Mouse (Mus musculus) mesoderm, embryonic 11.5 days (tissue): ENCODE results near the gene Bmper.

Source experiments
- DNase-seq: peaks from one replicate; pipeline ENCODE4 v3.0.0-alpha.2; 2012; ENCODE audit warnings: low read depth, low spot score

Gene Bmper

DNA sequence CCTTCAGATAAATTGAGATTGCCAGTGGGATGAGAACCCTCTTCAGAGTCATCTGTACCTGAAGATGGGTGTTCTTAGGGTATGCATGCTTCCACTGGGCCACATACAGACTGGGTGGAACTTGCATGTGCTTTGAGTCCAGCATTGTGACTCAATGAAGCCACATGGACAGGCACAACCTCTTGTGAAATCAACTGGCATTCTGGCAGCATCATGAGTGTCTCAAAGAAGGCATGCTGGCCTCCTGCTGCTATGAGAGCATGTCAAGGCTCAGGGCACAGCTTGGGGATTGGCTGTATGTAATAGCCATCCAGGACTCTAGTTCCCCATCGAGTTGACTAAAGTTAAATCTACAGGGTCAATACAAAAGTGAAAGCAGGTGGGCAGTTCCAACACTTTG is 200.9 kb downstream of the Bmper start:
- DNase-seq = no peak

DNA sequence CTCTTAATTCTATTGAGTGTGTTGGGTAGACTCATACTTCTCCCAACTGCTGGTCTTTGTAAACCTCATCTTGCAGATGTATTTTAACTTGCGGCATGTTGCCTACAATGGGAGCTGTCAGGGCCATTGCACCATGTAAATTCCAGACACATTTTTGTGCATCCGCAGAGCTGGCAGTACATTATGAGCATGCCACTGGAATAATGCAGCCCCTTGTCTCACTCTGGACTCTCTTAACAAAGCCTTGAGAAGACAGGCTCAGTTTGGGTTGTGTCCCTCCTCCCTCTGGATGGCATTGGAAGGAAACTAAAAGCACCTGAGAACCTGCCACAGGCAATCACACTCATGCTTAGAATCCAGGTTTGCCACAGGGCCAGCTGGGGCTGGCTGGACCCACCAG is 209.8 kb downstream of the Bmper start:
- no peak for DNase-seq

DNA sequence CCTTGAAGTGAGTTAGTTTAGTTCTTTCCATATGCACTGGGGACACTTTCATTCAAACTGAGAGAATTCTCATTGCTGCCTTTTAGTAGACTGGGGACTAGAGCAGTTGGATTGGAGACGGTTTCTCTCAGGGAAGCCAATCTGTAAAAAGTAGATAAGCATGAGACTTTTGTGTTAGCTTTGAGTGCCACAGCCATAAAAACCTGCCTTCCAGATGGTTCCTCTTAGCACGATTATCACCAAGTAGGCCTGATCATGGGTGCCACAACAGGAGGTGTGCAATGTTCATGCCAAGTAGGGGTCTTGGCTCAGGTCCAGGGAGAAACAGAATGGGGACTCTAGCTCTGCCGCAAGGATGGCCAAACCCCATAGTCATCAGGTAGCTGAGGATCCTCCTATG is 210.4 kb downstream of the Bmper start:
- DNase-seq = no peak

DNA sequence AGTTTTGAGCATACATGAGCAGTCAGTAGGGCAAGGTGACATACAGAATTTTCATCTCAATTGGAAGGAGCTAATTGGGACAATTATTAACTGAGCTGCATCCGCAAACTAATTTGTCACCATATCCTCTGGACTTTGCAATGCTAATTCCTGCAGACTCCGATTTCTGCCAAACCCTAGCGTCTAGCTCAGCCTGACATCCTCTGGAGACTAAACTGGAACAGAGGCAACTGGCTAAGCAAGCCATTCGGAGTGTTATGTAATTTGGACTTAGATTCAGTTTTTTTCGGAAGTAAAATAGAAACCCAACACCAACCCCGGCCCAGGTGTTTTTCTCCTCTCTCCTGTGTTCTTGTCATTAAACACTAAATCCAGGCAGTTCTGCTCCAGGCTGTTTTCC is 213.9 kb downstream of the Bmper start:
- DNase-seq = no peak

DNA sequence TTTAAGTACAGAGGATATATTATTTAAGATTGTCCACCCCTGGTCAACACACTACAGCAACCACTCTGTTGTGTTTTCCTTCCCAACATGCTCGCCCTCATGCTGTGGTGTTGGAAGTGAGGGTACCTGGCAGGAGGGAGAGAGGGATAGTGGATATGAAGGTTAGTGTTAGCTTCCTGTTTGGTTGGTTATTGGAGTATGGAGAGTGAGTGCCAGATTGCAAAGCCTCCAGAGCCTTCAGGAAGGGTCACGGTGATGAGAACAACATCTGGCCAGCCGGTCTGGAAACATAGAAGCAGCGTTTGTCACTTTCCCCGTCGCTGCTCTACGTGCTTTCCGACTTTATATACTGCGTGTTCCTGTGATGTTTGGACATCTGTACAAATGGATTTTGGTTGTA is 215.8 kb downstream of the Bmper start:
- no peak for DNase-seq

DNA sequence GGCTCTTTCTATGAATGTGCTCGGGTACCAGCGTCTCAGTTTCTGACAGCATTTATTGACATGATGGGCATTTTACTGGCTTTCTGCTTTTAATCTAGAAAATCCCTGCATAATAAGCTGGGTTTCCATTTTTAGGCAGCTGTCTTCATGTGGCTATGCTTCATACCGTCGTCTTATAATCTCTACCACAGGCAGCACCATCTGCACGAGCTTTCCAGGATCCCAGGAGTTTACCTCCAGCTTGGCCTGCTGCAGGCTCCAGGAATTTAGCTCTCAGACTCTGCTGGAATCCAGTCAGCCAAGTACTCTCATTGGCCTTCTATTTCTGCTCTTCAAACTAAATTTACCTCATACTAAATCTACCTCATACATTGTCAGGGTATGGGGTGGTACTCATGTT is 219.3 kb downstream of the Bmper start:
- DNase-seq = no peak

DNA sequence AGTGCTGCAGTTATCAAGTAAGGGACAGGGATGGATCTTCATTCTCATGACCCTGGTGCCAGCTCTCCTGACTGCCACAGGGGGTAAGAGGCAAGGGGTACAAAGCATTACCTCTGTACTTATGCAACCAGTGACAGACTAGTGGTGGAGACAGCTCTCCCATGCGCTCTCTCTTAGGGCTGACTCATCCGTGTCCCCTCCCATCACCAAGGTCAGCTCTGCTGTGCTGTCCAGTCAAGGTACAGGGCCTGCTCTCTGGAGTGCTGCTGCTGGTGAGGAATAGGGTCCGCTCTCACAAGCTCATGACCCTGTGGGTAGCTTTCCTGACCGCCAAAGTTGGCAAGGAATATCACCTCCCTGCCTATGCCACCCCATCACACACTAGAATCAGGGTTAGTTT is 222.1 kb downstream of the Bmper start:
- no peak for DNase-seq

DNA sequence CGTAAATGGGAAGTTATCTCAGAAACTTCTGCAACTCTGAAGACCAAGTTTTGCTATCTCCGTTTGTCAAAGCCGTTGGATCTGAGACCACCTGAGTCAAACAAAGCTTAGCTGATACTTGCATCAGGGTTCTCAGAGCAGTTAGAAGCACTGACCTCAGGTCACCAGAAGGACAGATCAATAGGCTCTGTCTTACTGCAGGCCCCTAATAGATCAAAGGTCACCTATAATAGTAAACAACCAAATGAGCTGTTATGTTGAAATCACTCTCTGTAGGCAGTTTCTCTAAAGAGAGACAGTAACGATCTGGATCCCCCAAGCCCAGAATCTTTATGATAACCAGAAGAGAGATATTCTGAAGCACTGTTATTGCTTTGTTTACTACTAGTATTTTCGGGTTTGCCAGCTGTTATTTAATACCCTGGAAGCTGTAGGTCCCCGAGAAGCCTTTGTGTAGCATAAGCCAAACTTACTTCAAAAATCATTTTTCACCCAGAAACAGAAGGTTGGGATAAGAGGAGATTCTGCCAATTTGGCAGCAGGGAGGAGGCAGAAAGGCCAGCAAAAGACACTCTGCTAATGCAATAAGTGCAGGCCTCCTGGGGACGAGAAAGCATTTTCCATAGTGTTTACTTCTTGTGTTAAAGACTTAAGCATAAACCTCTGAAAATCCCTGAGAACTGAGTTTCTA is 224.5 kb downstream of the Bmper start:
- DNase-seq = no peak

DNA sequence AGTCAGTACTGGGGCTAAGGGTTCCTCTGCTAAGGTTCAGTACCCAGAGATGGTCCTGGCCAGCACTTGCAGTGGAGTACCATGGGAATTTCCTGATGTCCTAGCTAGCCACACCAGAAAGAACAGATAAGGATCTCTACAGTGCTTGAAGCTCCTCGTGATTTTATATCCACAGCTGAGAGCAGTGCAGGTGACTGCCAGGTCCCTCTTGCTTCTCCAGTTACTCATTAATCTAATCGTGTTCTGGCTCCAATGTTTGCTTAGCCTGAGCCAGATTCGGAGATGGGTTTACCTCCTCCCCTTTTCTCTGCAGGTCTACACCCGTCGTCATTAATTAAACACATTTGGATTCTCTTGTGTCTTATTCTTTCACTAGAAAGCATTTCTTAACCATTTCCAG is 230.4 kb downstream of the Bmper start:
- DNase-seq = no peak

DNA sequence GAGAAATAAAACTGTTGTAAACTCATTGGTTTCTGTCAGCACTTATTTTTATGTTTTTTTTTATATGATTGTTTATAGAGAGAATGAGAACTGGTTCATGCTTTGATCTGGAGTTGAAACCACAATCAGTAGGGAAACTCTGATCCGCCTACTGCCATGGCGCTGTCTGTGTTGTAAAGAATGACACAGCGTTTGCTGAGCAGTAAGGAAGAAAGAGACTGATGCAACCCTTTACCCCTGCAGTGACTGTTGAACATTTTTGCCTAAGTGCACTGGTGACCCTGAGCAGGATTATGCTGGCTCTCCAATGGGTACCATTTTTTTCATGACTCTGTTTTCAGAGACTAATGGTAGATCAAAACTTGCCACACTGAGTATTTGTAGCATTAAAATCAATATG is 234.3 kb downstream of the Bmper start:
- DNase-seq = no peak

DNA sequence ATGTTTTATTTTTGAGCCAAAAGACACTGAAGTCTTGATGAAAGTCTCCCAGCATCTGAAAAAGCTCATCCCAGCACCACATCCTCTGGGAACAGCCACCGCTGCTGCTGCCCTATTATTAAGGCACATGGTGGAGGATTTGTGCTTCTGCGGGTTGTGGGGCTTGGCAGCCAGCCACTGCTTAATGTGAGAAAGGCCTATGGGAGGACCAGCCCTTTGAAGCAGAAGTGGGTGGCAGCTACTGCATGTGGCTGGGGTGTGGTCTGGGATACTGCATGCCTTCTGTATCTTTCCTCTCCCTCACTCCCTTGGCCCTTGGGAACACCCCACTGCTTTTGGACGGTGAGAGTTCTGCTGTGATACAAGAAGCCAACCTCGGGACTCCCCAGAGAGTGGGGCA is 237.8 kb downstream of the Bmper start:
- no peak for DNase-seq

DNA sequence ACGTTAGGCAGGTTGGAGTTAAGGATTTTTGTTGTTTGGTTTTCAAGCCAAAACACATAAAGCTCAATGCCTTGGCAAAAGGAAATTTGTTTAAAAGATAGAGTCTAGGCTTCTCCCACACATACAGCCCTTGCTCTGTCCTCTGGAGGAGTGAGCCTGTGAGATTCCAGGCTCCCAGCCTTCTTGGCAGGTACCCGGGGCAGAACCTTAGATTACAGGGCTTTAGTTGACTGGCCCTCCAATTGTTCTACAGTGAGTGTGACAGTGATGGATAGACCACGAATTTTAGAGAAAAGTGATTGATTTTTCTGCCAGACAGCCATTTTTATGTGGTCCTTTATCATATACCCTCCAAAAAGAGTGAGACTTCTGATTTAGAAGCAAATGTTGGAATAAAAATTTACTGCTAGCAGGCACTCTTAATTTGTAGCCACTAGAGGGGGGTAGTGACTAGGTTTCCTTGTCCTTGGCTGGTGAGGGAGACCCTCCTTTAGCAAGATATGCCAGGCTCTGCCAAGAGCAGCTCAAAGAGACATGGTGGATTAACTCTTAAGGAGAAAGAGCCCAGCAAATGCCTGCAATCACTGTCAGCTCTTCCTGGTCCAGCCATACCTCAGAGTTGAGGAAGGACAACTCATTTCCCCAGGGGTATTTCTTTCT is 240.2 kb downstream of the Bmper start:
- DNase-seq = peak; percentile 65

DNA sequence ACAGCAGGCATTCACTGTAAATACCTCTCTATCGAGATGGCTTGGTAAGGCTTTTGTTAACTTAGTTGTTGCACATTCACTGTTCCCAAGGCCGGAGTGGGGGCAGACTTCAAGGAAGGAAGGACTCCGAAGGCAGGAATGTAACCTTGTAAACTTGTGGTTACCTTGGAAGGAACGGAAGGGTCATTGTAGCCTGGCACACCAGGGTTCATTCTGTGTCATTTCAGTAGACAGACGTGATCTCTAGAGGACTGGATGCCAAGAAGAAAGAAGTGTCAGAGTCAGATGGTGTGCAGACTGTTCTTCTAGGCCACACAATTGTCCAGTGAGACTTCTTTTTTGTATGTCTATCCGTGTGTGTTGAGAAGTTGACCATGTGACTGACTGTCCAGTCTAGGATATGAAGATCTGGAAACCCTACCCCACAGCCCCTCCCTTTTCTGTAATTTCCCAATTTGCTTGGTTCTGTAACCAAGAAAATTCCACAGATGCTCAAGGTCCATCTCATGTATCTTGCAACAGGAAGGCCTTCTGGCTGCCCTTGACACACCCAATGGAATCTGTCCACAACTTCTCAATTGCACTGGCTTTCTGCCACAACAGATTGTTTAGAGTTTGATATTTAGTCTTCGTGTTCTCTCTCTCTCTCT is 242.2 kb downstream of the Bmper start:
- DNase-seq = no peak

DNA sequence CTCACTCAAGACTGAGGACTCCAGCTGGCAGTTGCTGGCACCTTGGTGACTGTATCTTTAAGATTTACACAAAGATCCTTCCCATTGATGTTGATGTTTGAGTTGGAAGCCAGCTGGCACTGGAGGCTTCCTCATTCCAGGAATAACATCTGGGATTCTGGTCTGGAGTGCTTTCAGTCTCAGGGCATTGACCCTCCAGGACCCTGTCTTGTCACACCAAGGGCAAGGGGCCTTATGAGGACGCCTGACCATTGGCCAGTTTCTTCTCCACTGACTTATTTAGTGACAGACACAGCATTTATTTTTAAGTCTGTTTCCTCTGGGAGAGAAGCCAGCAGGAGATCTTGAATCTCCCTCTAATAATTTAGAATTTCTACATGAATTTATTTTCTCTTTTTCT is 247.0 kb downstream of the Bmper start:
- DNase-seq = no peak

DNA sequence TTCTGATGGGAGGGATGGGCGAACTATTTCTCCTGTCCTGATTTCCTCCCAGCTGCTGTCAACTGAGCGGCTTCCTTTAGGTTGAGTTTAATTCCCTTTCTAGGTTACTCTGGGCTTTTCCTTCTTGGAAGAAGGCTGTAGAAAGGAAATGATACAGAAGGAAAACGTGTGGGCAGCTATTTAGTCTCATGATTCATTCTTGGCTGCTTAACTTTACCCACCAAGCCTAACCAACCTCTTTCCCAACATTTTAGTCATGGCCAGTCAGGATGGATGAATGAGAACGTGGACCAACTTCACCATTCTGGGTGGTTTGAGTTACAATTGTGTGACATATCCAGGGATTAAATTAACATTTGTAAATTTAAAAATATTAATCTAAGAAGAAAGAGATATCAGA is 263.0 kb downstream of the Bmper start:
- no peak for DNase-seq

DNA sequence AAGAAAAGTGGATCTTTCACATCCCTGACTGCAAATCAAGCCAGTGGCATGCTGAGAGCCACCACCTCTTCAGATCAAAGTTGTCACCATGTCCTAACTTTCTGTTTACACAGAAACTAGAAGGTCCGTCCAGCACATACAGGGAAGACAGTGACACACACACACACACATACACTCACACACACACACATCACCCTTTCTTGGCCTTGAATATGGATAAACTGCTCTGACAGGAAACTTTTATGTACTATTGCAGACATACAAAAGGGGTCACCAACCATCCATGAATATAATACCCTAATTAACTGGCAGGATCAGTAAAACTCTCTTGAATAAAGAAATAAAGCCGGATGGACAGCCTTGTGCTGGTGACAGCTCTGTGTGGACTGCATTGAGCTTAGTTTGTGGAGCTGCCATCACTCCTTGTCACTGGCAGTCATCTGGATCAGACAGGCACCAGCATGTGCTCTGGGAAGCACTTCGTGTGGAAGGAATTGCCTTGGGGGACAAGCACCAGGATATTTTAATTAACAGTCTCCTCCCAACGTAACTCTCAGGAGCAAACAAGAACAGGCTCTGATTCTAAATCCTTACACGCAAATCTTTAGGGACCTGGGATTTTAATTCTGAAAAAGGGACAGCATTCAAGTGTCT is 264.0 kb downstream of the Bmper start:
- no peak for DNase-seq

DNA sequence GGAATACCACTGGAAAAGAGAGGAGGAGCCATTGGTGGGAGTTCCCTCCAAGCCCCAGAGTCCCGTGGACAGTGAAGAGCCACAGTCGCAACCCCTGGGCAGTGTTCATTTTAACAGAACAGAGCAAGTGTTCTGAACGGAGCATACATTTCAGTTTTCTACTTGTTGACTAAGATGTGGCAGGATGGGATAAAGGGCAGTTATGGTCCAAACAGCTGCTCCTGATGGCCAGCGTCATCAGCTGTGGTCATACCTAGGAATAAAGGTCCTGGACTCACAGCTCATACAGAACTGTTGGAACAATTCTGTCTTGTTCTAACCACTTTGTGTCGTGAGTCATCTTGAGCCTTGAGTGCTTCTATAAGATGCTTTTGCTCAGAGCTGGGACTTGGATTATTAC is 265.4 kb downstream of the Bmper start:
- no peak for DNase-seq

DNA sequence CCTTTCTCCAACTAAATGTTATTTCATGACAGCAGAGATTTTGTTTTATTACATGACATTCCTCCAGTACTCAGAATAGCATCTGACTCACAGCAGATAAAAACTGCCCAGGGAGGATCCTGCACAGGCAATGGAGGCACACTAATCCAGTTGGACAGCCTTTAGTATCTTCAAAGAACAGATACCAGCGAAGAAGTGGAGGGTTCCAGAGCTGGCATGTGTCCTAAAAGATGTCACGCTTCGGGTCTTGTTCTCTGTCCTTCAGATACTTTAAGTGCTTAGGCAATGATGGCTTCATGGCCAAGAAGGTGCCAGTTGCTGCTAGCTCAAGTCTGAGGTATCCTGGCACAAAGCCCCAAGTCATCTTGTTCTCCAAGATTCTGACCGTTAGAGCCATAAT is 272.5 kb downstream of the Bmper start:
- DNase-seq = no peak

DNA sequence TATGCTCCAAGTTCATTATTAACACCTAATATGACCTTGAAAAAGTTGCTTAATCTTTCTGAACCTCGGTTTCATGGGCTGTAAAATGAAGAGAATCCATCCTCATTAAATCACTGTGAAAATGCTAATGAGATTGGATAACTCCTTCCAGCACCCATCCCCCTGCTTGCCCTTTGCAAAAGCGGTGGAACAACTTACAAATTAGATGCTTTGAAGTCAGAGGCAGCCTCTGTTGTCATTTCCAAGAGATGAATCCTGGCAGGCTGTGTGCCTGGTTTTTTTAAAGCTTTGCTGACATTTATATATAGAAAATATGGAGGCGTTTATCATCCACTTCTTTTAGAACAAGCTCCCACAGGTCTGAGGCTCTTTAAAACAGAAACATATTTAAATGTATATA is 274.8 kb downstream of the Bmper start:
- no peak for DNase-seq

DNA sequence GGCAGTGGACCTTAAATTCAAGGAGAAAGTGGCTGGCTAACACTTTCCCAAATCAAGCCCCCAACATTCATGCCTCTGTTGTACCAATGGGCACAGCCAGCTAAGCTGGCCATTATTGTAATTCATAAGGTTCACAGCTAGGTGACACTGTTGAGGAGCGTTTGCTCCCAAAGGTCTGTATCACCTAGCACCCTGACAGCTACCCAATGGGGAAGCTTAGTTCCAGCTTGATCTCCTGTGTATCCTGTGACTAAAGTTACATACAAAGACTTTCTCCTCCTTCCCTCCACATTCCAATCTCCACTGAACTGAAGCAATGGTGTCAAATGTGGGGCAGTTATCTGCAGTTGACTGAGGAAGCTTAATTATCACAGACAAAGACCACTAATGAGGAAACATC is 311.0 kb downstream of the Bmper start:
- no peak for DNase-seq
